Mouse (Mus musculus) kidney, adult 18-20 months (tissue): ENCODE results near the gene Naaladl1.
A peak's percentile ranks its signal among the peaks of the same experiment; 100 is the strongest.

Experiments used
- DNase-seq: peaks from one replicate; pipeline ENCODE4 v3.0.0; 2021

Gene Naaladl1

GRCm38 (mm10) chr19:6105586-6105985 lies at the start of gene Naaladl1:
Naaladl1 (plus strand) TSS chr19:6105782.
- peak; percentile 33 for DNase-seq

- no peak for DNase-seq
These were observed 48.9 kb upstream of the Naaladl1 start for GRCm38 (mm10) chr19:6056696-6057095.

- peak; percentile 99 for DNase-seq
These were observed 48.1 kb upstream of the Naaladl1 start, which contains the start of the genes Mrpl49 and Fau for GRCm38 (mm10) chr19:6057313-6058096. Mrpl49 (minus strand) TSS chr19:6057785. Fau (plus strand) TSS chr19:6057844.

DNA sequence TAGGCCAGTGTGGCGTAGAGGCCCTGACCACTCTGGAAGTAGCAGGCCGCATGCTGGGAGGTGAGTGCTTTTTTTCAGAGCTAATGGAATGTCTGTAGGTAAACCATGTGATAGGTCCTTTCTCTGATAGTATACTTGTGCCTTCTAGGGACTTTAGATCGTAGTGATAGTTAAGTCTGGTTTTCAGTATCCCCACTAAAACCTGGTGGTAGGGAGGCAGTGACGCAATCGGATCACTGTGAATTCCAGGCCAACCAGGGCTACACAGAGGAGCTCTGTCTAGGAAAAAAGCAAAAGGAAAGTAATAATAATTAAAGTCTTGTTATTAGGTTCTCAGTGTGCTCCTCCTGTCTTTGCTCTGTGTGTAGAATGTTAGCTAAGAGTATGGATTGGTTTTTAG lies 47.1 kb upstream of the Naaladl1 start:
- DNase-seq, result no peak

- DNase-seq, result no peak
These were observed 46.6 kb upstream of the Naaladl1 start for GRCm38 (mm10) chr19:6058966-6059365.

GRCm38 (mm10) chr19:6061021-6061533 lies 44.5 kb upstream of the Naaladl1 start, which contains the start of gene Znhit2:
Znhit2 (plus strand) TSS chr19:6061192.
- DNase-seq, result peak; percentile 96

DNA sequence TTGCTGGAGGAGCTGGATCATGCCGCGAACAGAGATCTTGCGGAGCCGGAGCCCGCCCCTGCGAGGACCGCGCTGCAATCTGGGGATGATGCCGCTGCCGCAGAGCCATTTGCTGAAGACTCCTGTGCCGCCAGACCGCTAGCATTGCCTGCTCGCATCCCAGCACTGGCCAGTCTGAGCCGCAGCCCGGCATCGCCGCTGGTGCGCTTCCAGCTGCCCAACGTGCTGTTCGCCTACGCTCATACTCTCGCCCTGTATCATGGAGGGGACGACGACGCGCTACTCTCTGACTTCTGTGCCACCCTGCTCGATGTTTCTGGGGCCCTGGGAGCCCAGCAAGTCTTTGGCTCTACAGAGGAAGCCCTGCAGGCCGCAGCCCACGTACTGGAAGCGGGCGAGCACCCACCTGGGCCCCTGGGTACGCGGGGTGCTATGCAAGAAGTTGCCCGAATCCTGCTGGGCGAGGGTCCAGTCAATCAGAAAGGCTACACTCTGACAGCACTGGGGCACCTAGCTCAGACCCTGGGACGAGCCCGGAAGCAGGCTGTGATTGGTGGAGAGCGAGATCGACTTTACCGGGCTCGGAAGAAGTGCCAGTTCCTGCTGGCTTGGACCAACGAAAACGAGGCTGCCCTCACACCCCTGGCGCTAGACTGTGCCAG lies 43.8 kb upstream of the Naaladl1 start:
- peak; percentile 42 for DNase-seq

DNA sequence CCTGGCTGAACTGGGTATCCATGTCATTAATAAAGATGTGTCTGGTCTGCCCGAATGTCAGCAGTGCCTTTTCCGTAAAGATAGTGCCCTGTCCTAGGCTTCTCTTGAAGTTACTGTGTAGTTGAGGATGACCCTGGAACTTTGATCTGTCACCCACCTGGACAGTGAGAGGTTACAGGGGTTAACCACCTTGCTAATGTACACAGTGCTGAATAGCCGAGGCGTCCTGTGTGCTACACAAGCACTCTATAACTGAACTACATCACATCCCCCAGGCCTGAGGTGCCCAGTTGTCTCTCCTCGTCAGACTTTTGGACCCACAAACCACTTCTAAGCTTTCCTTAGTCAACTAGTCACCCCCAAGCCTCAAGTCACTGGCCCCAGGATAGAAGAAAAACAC lies 43.2 kb upstream of the Naaladl1 start:
- DNase-seq, result no peak

DNA sequence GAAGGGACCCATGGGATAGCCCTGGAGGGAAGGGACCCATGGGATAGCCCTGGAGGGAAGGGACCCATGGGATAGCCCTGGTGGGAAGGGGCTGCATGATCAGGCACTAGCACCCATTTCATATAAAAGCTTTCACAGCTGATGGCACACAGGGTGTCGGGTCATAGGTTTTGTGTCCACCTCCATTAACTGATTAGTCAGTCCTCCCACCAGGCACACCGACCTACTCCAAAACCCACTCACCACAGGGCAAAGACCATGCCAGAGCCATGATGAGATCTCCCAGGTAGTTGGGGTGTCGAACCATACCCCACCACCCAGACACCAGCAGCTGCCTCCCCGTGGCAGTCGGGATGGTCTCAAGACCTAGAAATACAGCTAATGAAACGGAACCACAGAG lies 42.5 kb upstream of the Naaladl1 start:
- no peak for DNase-seq

DNA sequence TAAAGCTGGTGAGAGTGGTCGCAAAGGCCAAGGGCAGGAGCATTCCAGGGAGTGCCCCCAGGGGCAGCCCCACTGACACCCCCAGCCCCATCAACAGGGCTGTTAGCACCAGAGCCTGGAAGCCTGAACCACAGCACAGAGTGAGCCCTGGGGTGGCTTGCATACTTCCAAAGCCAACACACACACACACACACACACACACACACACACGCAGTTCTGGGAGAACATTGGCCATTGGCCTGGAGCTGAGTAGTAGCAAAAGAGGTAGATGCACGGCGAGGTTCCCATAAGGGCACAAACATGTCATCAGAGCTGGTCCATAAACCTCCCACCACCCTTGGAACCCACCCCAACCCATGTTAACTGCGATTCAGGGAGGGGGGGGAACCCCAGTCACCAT lies 39.0 kb upstream of the Naaladl1 start:
- no peak for DNase-seq

GRCm38 (mm10) chr19:6067011-6067723 lies 38.4 kb upstream of the Naaladl1 start:
- peak; percentile 81 for DNase-seq

GRCm38 (mm10) chr19:6067724-6068415 lies 37.7 kb upstream of the Naaladl1 start, which contains the start of gene Tm7sf2:
Tm7sf2 (minus strand) TSS chr19:6068373.
- peak; percentile 90 for DNase-seq

GRCm38 (mm10) chr19:6068951-6069350 lies 36.6 kb upstream of the Naaladl1 start:
- DNase-seq, result no peak

DNA sequence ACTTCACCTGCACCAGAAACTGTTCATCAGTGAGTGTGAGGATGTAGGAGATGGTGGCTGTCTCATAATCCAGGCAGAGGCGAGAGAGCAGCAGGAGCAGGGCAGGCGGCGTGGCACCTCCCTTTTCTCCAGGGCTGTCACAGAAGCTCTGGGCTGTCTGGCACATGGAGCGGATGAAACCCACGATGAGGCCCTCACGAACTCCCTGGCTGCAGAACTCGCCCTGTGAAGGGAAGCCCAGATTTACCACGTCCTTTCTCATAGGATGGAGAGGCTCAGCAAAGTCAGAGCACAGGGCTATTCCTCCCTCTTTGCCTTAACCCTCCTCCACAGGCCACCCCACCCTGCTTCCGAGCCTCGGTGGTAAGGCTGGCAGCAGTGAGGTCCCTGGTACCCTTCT lies 35.7 kb upstream of the Naaladl1 start:
- DNase-seq, result no peak

DNA sequence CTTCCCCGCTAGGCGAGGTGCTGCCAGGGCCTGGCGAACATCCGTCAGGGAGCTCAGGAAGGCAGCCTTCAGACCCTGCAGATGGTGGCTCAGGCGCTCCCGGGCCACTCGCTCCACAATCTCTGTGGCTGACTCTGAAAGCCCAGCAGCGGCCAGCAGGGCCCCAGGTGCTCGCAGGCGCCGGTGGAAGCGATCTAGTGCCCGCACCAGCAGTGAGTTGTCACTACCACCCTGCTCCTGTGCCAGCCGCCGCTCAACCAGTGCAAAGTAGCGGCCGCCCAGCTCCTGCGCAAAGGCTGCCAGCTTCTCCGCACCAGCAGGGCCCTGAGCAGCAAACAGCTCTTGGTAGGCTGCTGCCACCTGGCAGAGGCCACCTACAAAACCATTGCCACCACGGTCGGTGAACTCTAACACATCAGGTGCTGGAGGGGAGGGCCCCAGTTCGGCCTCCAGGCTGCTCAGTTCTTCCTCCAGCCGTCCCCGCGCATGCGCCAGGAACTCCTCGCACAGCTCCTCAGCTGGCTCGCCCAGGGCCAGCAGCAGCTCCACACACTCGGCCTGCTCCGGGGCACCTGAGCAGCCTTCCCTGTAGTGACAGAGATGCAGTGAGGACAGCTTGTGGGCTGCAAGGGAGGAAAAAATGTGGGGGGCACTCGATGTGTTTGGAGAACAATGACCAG lies 34.9 kb upstream of the Naaladl1 start:
- DNase-seq, result no peak

DNA sequence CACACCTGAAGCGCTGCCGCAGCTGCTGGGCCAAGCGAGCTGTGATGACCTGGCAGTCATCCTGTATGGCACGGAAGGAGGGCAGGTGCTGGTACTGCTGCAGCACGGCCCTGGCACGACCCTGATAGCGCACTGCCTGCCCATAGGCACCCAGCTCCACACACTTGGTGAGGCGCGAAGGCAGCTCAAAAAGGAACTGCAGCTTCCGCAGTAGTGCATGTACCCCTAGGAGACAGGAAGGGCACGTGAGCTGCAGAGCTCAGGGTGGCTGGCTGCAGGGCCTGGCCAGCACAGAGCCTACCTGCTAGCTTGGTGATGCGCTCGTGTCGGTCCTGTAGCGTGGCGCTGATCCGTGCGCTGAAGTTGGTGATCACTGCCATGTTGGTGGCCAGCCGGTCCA lies 34.3 kb upstream of the Naaladl1 start:
- DNase-seq, result no peak

DNA sequence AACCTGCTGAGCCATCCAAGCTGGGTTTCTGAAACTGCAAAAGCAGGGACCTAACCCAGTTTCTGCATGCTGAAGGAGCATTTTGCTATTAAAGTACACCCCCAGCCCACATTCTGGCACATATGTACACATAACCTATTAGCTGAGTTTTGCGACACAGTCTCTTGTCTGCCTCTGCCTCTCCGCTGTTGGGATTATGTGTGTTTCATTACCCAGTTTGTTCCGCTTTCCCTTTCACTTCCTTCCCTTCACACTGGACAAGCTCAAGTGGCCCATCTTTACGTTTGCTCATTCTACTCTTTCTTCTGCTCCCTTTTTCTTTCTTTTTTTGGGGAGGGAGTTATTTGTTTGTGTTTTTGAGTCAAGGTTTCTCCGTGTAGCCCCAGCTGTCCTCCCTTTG lies 31.7 kb upstream of the Naaladl1 start:
- DNase-seq, result no peak

DNA sequence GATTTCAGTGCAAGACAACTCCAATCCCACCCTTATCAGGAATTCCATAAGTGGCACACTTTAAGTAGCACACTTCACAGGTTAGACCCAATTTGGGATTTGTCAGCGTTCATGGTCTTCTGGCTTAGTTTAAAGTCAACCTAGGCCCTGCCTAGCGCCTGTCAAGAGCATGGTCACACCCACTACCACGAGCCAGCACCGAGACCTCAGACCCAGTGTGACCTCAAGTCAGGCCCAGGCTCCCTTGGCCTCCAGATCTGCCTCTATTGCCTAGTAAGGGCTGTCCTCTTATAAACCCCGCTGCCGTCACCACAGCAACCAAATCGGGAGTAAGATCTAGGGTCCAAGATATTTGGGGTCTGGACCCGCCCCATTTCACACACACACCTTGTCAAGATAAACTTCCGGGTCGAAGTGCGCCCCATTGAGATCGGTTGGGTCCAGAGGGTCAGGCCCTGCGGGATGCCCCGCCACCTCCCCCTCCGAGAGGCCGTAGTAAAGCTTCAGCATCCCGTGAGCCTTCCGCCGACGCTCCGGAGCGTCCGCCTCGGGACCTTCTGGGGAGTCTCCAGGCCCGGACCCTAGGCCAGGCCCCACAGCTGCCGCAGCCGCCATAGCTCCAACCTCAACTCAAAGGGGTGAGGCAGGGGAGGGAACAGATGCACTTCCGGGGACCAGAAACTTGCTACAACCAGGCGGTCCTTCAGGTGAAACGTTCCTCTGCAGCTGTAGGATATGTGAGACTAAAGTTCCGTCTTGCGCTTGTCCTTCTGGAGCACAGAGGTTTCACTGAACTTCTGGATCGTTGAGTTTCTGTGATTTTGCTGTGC lies 28.8 kb upstream of the Naaladl1 start, which contains the start of gene Vps51:
Gene Vps51, minus strand, starts transcription at position 668 of the 830 bp plus-strand sequence.
- DNase-seq, result peak; percentile 91

DNA sequence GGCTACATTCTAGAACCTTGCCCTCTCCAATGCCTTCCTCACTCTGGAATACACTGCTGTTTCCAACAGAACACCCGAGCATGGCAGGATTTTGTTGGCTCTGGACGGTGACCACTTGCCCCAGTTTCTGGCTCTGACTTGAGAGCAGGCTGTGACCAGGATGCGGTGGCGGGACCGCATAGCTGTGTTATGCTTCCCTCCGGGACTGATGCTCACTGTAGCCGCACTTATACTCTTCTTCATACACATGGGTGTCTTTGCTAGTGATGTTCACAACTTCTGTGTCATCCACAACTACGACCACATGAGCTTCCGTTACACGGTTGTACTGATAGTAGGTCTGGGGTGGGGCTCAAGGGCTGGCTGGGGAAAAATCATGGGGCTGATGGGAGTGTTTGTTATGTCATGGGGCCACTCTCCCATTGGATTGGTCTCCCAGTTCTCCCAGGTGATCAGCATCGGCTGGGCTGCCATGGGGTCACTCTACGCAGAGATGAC lies 25.6 kb upstream of the Naaladl1 start, which contains the start of gene Tmem262:
Gene Tmem262, plus strand, starts transcription at position 51 of the 498 bp plus-strand sequence.
- DNase-seq, result no peak

GRCm38 (mm10) chr19:6082156-6082555 lies 23.4 kb upstream of the Naaladl1 start, which contains the start of gene Gm28374:
Gm28374 (minus strand) TSS chr19:6082256.
- DNase-seq, result no peak
